Mouse (Mus musculus): ENCODE results near the gene Spn. TPM values are rescaled to one million over a fixed set of nuclear protein-coding genes. Genes with fewer than 3 reads are reported as not detected.

The Spn gene
- total and polyA plus RNA-seq, 3 experiments: 135 to 184 (median 169) TPM

GRCm38 (mm10) chr7:127139562-127139961 is 1.9 kb upstream of the Spn start:
- Histone ChIP-seq H3K27ac (ENCODE audit: control insufficient read depth, low read depth, low read length) (peak overlapping the region; percentile 99), H3K79me2 (ENCODE audit: control insufficient read depth, insufficient read depth, low read length, poor library complexity) (peaks cover 38% of the 10 kb centered on the region), H3K9me3 (replicated peaks; ENCODE audit: insufficient read depth, low read length) (no peaks in the 10 kb centered on the region), H3K27me3 (ENCODE audit: control insufficient read depth in 1 of 2, insufficient read depth in 2 of 2, low read length in 2 of 2) (no peaks in the 10 kb centered on the region), H3K9ac (ENCODE audit: control insufficient read depth, low read depth, low read length, poor library complexity, severe bottlenecking) (peak overlapping the region; percentile 65), H3K36me3 (ENCODE audit: control insufficient read depth in 1 of 2, insufficient read depth in 2 of 2, low read length in 2 of 2) (peaks cover 0 to 47% of the 10 kb centered on the region in 2 experiments; a peak in 2 of 4 replicates), H3K4me1 (ENCODE audit: control insufficient read depth in 1 of 2, insufficient read depth in 2 of 2, low read length in 2 of 2) (peaks cover 19 to 57% of the 10 kb centered on the region in 2 experiments), H3K4me3 (ENCODE audit: control insufficient read depth in 1 of 2, insufficient read depth in 1 of 2, low read depth in 2 of 2, low read length in 2 of 2) (peak overlapping the region; percentile 16 to 18)
- TF ChIP-seq ZC3H11A (IDR thresholded peaks at IDR 0.05; ENCODE audit: low read depth, low read length) (no peak), MYB (IDR thresholded peaks at IDR 0.05; ENCODE audit: low read depth, low read length) (no peak), MEF2A (IDR thresholded peaks at IDR 0.05; ENCODE audit: extremely low read depth, insufficient replicate concordance, low read depth, low read length, poor library complexity, severe bottlenecking) (no peak), TAL1 (IDR thresholded peaks at IDR 0.05; ENCODE audit: low read length) (no peak), E2F4 (IDR thresholded peaks at IDR 0.05; ENCODE audit: borderline replicate concordance, low read depth, low read length) (no peak), CHD2 (IDR thresholded peaks at IDR 0.05; ENCODE audit: low read length) (no peak), JUND (IDR thresholded peaks at IDR 0.05; ENCODE audit: low read depth, low read length) (no peak; the same call in 1 of the 2 replicates), UBTF (IDR thresholded peaks at IDR 0.05; ENCODE audit: borderline replicate concordance, insufficient read depth, low read depth, low read length) (no peak), POLR2AphosphoS2 (IDR thresholded peaks at IDR 0.05; ENCODE audit: low read length) (0 out of 2 replicates have a peak, but pooled peaks have one; percentile 25), NELFE (IDR thresholded peaks at IDR 0.05; ENCODE audit: low read depth, low read length) (no peak), GABPA (IDR thresholded peaks at IDR 0.05; ENCODE audit: low read depth, low read length) (no peak), MAZ (IDR thresholded peaks at IDR 0.05; ENCODE audit: low read depth, low read length) (0 out of 2 replicates have a peak, but pooled peaks have one; percentile 13), NRF1 (IDR thresholded peaks at IDR 0.05; ENCODE audit: insufficient read depth, low read depth, low read length, poor library complexity, severe bottlenecking) (no peak), MXI1 (IDR thresholded peaks at IDR 0.05; ENCODE audit: low read depth, low read length) (no peak; the same call in 1 of the 2 replicates), BHLHE40 (IDR thresholded peaks at IDR 0.05; ENCODE audit: borderline replicate concordance, low read depth, low read length) (no peak), EP300 (IDR thresholded peaks at IDR 0.05; ENCODE audit: low read depth in 1 of 2, low read length in 2 of 2) (no peak), MAX (IDR thresholded peaks at IDR 0.05; ENCODE audit: low read length) (no peak), CTCF (IDR thresholded peaks at IDR 0.05 in 2 of 3, conservative IDR thresholded peaks at IDR 0.05 in 1 of 3; ENCODE audit: control insufficient read depth in 1 of 3, insufficient read depth in 1 of 3, low read depth in 2 of 3, low read length in 3 of 3, poor library complexity in 1 of 3, severe bottlenecking in 1 of 3) (no peak), SMC3 (IDR thresholded peaks at IDR 0.05; ENCODE audit: low read depth, low read length) (no peak), ZKSCAN1 (IDR thresholded peaks at IDR 0.05; ENCODE audit: low read depth, low read length) (peak; percentile 97), ETS1 (IDR thresholded peaks at IDR 0.05; ENCODE audit: low read depth, low read length) (no peak), RAD21 (IDR thresholded peaks at IDR 0.05; ENCODE audit: low read depth, low read length) (no peak)
- DNase-seq (ENCODE audit: low read depth, low spot score): no peak
